Comparison of ENCODE assay signal across 9 mouse cellular contexts in the genomic region with DNA sequence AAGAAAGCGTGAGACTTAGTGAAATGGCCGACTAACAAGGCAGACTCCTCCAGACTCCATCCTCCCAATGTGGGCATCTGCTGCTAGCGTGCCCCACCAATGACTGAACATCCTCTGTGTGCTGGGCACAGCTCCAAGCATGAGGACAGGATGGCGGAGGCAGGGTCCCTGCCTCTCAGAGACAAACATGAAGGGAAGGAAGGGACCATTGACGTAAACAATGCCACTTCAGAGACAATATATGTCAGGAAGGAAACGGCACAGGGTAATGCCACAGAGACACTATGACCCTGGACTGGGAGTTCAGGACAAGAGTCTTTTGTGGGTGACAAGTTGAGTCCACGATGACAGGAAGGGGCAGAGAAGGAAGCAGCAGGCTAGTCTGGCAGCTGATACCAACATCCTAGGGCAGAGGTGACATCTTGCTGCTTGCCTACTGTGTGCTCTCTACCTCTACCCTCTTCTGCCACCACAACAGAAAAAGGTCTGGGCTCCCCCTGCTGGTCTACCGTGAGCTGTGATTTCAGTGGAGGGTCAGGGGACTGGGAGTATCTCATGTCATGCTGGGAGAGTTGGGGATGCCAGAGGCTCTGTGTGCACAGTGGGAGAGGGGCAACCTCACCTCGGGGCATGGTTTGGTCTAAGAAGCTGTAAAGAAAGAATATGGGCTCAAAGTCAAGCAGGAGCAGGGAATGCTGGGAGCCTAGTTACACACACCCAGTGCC. TPM values are rescaled to one million over a fixed set of nuclear protein-coding genes. Genes with fewer than 3 reads are reported as not detected.
A peak's percentile ranks its signal among the peaks of the same experiment; 100 is the strongest.
DNase-seq lines count a peak whose midpoint lies in the region; ATAC-seq and TF ChIP-seq lines count a peak whose summit lies in the region.
"Had no signal": no experiment of that assay in that cellular context is flagged by ENCODE, and none has a peak within 500 bp of the region (broad histone marks: within the 10 kb centered on the region; RNA-seq: fewer than 3 reads in every experiment).

No protein-coding gene starts in this region.

- peak overlapping the region; percentile 14; the same call in 1 of the 2 replicates for H3K27ac ChIP-seq in intestine, embryonic 14.5 days (ENCODE audit: low read depth)
- no peak overlapping the region for H3K27ac ChIP-seq in intestine, embryonic 15.5 days
- H3K27ac ChIP-seq in stomach, postnatal 0 days (replicated peaks): no peak overlapping the region
- H3K27ac ChIP-seq: limb, embryonic 15.5 days had no signal

- no peak for DNase-seq in intestine, embryonic 14.5 days (ENCODE audit: low spot score)
- DNase-seq in ES-CJ7 (ENCODE audit: low read depth, low spot score): peak; percentile 50
- DNase-seq in adrenal gland, postnatal 36 days: peak; percentile 63 to 66
- DNase-seq in kidney, adult 9 months: peak; percentile 56
- peak; percentile 87 for DNase-seq in lung, postnatal 10 days
- DNase-seq in stomach, postnatal 0 days (ENCODE audit: low spot score): peak; percentile 46

- no peaks in the 10 kb centered on the region for H3K9me3 ChIP-seq in intestine, embryonic 14.5 days (ENCODE audit: control insufficient read depth, low read length)
- H3K9me3 ChIP-seq in intestine, embryonic 15.5 days: no peaks in the 10 kb centered on the region
- no peaks in the 10 kb centered on the region for H3K9me3 ChIP-seq in stomach, postnatal 0 days (ENCODE audit: control insufficient read depth, low read length)
- H3K9me3 ChIP-seq: limb, embryonic 15.5 days had no signal

- no peak overlapping the region for H3K4me2 ChIP-seq in intestine, embryonic 14.5 days (ENCODE audit: low read length)
- H3K4me2 ChIP-seq in intestine, embryonic 15.5 days (replicated peaks): no peak overlapping the region
- no peak overlapping the region for H3K4me2 ChIP-seq in stomach, postnatal 0 days (replicated peaks; ENCODE audit: low read depth)
- H3K4me2 ChIP-seq: limb, embryonic 15.5 days had no signal

- TF ChIP-seq CTCF in stomach, postnatal 0 days (IDR thresholded peaks at IDR 0.05; ENCODE audit: low read depth): peak; percentile 80

- H3K4me3 ChIP-seq in intestine, embryonic 14.5 days (ENCODE audit: low read depth, low read length): no peak overlapping the region
- H3K4me3 ChIP-seq in intestine, embryonic 15.5 days (replicated peaks): no peak overlapping the region
- no peak overlapping the region for H3K4me3 ChIP-seq in stomach, postnatal 0 days (ENCODE audit: low read depth, low read length)
- H3K4me3 ChIP-seq: erythroblast, embryonic 14.5 days; limb, embryonic 15.5 days had no signal

- WGBS in intestine, embryonic 14.5 days: 42% methylated on average over 9 of the region's 9 CpGs
- 39% methylated on average over 9 of the region's 9 CpGs for WGBS in intestine, embryonic 15.5 days
- WGBS in stomach, postnatal 0 days: 39% methylated on average over 9 of the region's 9 CpGs

- H3K36me3 ChIP-seq in intestine, embryonic 14.5 days (ENCODE audit: control insufficient read depth, insufficient read depth, low read length): no peaks in the 10 kb centered on the region
- no peaks in the 10 kb centered on the region for H3K36me3 ChIP-seq in intestine, embryonic 15.5 days
- no peaks in the 10 kb centered on the region for H3K36me3 ChIP-seq in stomach, postnatal 0 days (ENCODE audit: control insufficient read depth, insufficient read depth, low read length)
- H3K36me3 ChIP-seq: limb, embryonic 15.5 days had no signal

- no peak for TF ChIP-seq EP300 in stomach, postnatal 0 days (optimal IDR thresholded peaks at IDR 0.05)

- no peak for ATAC-seq in intestine, embryonic 14.5 days (replicated peaks; ENCODE audit: low FRiP score, low TSS enrichment, low read depth)
- no peak for ATAC-seq in intestine, embryonic 15.5 days
- 0 out of 2 replicates have a peak, but pooled peaks have one; percentile 13 for ATAC-seq in stomach, postnatal 0 days (ENCODE audit: low FRiP score, low TSS enrichment)

- peaks cover 40% of the 10 kb centered on the region for H3K4me1 ChIP-seq in intestine, embryonic 14.5 days (replicated peaks; ENCODE audit: control insufficient read depth, insufficient read depth, low read length)
- H3K4me1 ChIP-seq in intestine, embryonic 15.5 days (replicated peaks): peaks cover 22% of the 10 kb centered on the region
- peaks cover 13% of the 10 kb centered on the region for H3K4me1 ChIP-seq in stomach, postnatal 0 days (replicated peaks; ENCODE audit: control insufficient read depth, insufficient read depth)

- H3K27me3 ChIP-seq in intestine, embryonic 14.5 days (replicated peaks; ENCODE audit: control insufficient read depth, insufficient read depth, low read length): no peaks in the 10 kb centered on the region
- H3K27me3 ChIP-seq in intestine, embryonic 15.5 days (replicated peaks): no peaks in the 10 kb centered on the region
- H3K27me3 ChIP-seq in stomach, postnatal 0 days (ENCODE audit: control insufficient read depth, insufficient read depth, low read length): no peaks in the 10 kb centered on the region

- no peak overlapping the region for H3K9ac ChIP-seq in intestine, embryonic 14.5 days (ENCODE audit: low read length)
- no peak overlapping the region for H3K9ac ChIP-seq in intestine, embryonic 15.5 days
- no peak overlapping the region for H3K9ac ChIP-seq in stomach, postnatal 0 days (ENCODE audit: low read length)
- H3K9ac ChIP-seq: limb, embryonic 15.5 days had no signal

RNA-seq across cellular contexts. Expression of gene Neurl1b, which starts 43.9 kb away (rescaled TPM):
- polyA plus RNA-seq in intestine, embryonic 14.5 days (2014; fragmentation: Nextera tagmentation; extraction: Ambion mirVana): 2.3 and 3.1 TPM in 2 replicates
- polyA plus RNA-seq in intestine, embryonic 15.5 days (2015; fragmentation: Nextera tagmentation; extraction: Ambion mirVana): 1.8 and 2.2 TPM in 2 replicates
- total RNA-seq in adrenal gland, postnatal 36 days (2021): 10 to 100 TPM; 43.0 to 57.4 TPM
- polyA plus RNA-seq in stomach, postnatal 0 days (2015; fragmentation: Nextera tagmentation; extraction: Ambion mirVana): 1.1 and 1.4 TPM in 2 replicates
- polyA plus RNA-seq: erythroblast, embryonic 14.5 days had no signal
